Mouse (Mus musculus): ENCODE measurements around the gene Klk9. TPM values are rescaled to one million over a fixed set of nuclear protein-coding genes. Genes with fewer than 3 reads are reported as not detected.

The Klk9 gene
- not detected in 2 replicates for polyA plus RNA-seq (2015; fragmentation: Nextera tagmentation; extraction: Ambion mirVana)

DNA sequence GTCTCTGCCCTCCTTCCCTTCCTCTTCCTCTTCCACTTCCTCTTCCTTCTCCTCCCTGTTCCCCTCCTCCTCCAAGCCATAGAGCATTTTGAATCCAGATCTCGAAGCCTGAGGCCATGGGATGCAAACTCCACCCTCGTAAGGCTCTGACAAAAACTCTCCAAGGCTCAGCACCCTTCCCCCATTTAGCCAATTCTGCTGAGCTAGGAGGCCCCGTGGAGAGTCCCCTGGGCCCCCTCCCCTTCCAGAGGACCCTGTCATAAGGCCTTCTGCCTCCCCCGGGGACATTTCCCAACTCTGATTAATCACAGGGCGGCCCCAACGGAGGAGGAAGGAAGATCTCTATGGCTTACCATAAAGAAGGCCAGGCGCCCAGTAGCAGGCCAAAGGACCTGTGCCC is at the start of gene Klk9:
Klk9 (plus strand) TSS at position 301 of the 400 bp plus-strand sequence.
- 58% methylated on average over 7 of the region's 7 CpGs for WGBS (ENCODE audit: insufficient replicate concordance)
- no peak for ATAC-seq

DNA sequence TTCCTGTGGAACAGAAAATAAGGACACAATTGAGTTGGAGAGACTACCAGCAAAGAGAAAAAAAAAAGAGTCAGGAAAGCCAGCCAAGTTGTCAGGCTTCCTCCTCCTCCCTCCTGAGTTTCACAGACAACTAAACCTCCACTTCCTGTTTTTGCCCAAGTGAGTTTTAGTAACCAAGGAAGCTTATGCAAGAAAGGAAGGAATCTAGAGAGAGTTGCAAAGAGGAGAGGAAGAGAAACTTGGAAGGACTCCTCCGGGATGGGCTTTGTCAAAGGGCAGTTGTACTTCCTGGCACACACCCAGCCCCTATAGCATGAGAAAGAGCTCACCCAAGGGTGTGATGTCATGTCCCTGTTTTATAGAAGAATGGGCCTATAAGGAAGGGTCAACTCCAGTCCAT is 43.9 kb upstream of the Klk9 start:
- H3K4me1 ChIP-seq (ENCODE audit: insufficient read depth), result no peaks in the 10 kb centered on the region; the same call in 1 of the 2 replicates
- no peaks in the 10 kb centered on the region for H3K9me3 ChIP-seq (ENCODE audit: low read length)
- TF ChIP-seq CTCF (IDR thresholded peaks at IDR 0.05; ENCODE audit: low read depth), result no peak
- TF ChIP-seq EP300 (IDR thresholded peaks at IDR 0.05; ENCODE audit: low read depth), result no peak
- H3K4me2 ChIP-seq (ENCODE audit: low read depth, low read length), result no peak overlapping the region
- no peak overlapping the region for H3K27ac ChIP-seq (ENCODE audit: low read depth)
- no peak for DNase-seq
- H3K9ac ChIP-seq (replicated peaks), result no peak overlapping the region
- no peak overlapping the region for H3K4me3 ChIP-seq (ENCODE audit: low read depth, low read length)
- ATAC-seq, result no peak
- no peaks in the 10 kb centered on the region for H3K36me3 ChIP-seq (replicated peaks; ENCODE audit: insufficient read depth, low read length)
- 19% methylated on average over 1 of the region's 1 CpGs for WGBS (ENCODE audit: insufficient replicate concordance)
- no peaks in the 10 kb centered on the region for H3K27me3 ChIP-seq (ENCODE audit: insufficient read depth, low read length)

More for the DNA sequence above, at the start of gene Klk9:
- peaks cover 3% of the 10 kb centered on the region for H3K4me1 ChIP-seq (ENCODE audit: insufficient read depth)
- TF ChIP-seq CTCF (IDR thresholded peaks at IDR 0.05; ENCODE audit: low read depth) (no peak), EP300 (IDR thresholded peaks at IDR 0.05; ENCODE audit: low read depth) (no peak)
- no peaks in the 10 kb centered on the region for H3K9me3 ChIP-seq (ENCODE audit: low read length)
- no peaks in the 10 kb centered on the region for H3K36me3 ChIP-seq (replicated peaks; ENCODE audit: insufficient read depth, low read length)
- no peak within 1 kb of the TSS for H3K4me2 ChIP-seq (ENCODE audit: low read depth, low read length)
- no peak within 1 kb of the TSS for H3K4me3 ChIP-seq (ENCODE audit: low read depth, low read length)
- H3K27ac ChIP-seq (ENCODE audit: low read depth), result no peak within 1 kb of the TSS
- H3K9ac ChIP-seq (replicated peaks), result no peak within 1 kb of the TSS
- DNase-seq, result no peak
- peaks cover 8% of the 10 kb centered on the region for H3K27me3 ChIP-seq (ENCODE audit: insufficient read depth, low read length)

DNA sequence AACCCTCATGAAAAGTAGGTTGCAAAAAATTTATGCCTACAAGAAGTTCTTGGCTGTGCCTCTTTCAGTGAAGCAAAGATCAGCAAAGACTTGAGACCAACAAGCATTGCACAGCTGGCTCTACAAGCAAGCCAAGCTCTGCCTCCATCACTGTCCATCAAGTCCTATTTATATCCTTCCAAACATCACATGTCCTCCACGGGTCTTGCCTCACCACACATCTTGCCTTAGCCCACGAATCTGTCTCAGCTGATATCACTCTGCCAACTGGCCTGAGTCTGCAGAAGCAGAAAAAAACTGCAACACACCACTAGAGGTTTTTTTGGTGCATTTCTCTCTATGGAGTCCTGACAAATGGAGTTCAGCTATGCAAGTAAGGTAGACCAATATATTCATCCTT is 38.9 kb upstream of the Klk9 start:
- no peaks in the 10 kb centered on the region for H3K27me3 ChIP-seq (ENCODE audit: insufficient read depth, low read length)
- no peak overlapping the region for H3K9ac ChIP-seq (replicated peaks)
- no peak overlapping the region for H3K4me2 ChIP-seq (ENCODE audit: low read depth, low read length)
- TF ChIP-seq EP300 (IDR thresholded peaks at IDR 0.05; ENCODE audit: low read depth) (no peak), CTCF (IDR thresholded peaks at IDR 0.05; ENCODE audit: low read depth) (no peak)
- ATAC-seq (no peak), DNase-seq (no peak)
- H3K36me3 ChIP-seq (replicated peaks; ENCODE audit: insufficient read depth, low read length), result no peaks in the 10 kb centered on the region
- H3K4me3 ChIP-seq (ENCODE audit: low read depth, low read length), result no peak overlapping the region
- no peak overlapping the region for H3K27ac ChIP-seq (ENCODE audit: low read depth)
- H3K9me3 ChIP-seq (ENCODE audit: low read length), result no peaks in the 10 kb centered on the region
- 30% methylated on average over 2 of the region's 2 CpGs for WGBS (ENCODE audit: insufficient replicate concordance)
- no peaks in the 10 kb centered on the region; the same call in 1 of the 2 replicates for H3K4me1 ChIP-seq (ENCODE audit: insufficient read depth)

DNA sequence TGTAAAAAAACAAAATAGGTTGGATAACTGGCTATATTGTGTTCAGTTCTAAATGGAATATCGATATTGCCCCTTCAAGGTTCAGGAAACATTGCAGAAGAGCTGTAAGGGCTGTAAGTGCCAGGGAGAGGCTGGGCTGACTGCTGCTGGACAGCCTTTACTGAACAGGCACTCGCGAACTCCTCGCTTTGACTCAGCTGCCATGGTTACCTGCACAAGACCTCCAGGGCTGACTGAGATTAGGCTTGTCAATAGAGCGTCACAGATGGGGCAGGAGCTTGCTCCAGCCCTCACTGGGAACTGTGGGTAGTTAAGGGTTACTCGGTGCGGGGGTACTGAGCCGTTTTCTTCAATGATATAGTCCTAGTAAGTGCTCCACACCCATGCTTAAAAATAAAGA is 25.2 kb upstream of the Klk9 start:
- Histone ChIP-seq H3K9me3 (ENCODE audit: low read length) (no peaks in the 10 kb centered on the region), H3K9ac (replicated peaks) (no peak overlapping the region), H3K4me3 (ENCODE audit: low read depth, low read length) (no peak overlapping the region), H3K27ac (ENCODE audit: low read depth) (no peak overlapping the region), H3K36me3 (replicated peaks; ENCODE audit: insufficient read depth, low read length) (no peaks in the 10 kb centered on the region), H3K4me2 (ENCODE audit: low read depth, low read length) (no peak overlapping the region), H3K4me1 (ENCODE audit: insufficient read depth) (no peaks in the 10 kb centered on the region), H3K27me3 (ENCODE audit: insufficient read depth, low read length) (no peaks in the 10 kb centered on the region)
- no peak for TF ChIP-seq EP300 (IDR thresholded peaks at IDR 0.05; ENCODE audit: low read depth)
- TF ChIP-seq CTCF (IDR thresholded peaks at IDR 0.05; ENCODE audit: low read depth), result no peak
- DNase-seq (no peak), ATAC-seq (no peak)
- 47% methylated on average over 8 of the region's 8 CpGs for WGBS (ENCODE audit: insufficient replicate concordance)

DNA sequence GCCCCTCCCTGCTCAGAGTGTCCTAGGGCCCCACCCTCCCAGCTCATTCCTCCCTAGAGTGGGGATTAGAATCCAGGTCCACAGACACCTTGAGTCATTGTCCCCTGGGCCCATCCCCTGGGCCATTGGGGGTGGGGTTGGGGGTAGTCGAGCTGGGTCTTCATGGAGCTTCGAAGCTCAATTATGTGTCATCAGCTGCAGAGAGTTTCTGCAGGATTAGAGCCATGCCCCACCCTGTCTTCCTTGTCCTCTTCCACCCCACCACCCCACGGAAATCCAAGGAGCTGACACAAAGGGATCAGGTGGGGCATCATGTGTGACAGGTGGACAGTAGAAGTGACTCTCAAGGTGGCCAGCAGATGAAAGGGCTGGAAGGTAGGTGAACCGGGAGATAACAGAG is 23.1 kb upstream of the Klk9 start, which contains the start of gene Klk12:
Klk12 (plus strand) TSS at position 301 of the 400 bp plus-strand sequence.
- no peak within 1 kb of the TSS for H3K9ac ChIP-seq (replicated peaks)
- no peak within 1 kb of the TSS for H3K4me2 ChIP-seq (ENCODE audit: low read depth, low read length)
- 55% methylated on average over 4 of the region's 4 CpGs for WGBS (ENCODE audit: insufficient replicate concordance)
- H3K27me3 ChIP-seq (ENCODE audit: insufficient read depth, low read length), result no peaks in the 10 kb centered on the region
- H3K9me3 ChIP-seq (ENCODE audit: low read length), result no peaks in the 10 kb centered on the region
- no peaks in the 10 kb centered on the region for H3K36me3 ChIP-seq (replicated peaks; ENCODE audit: insufficient read depth, low read length)
- H3K4me3 ChIP-seq (ENCODE audit: low read depth, low read length), result no peak within 1 kb of the TSS
- no peak for ATAC-seq
- TF ChIP-seq EP300 (IDR thresholded peaks at IDR 0.05; ENCODE audit: low read depth) (no peak), CTCF (IDR thresholded peaks at IDR 0.05; ENCODE audit: low read depth) (no peak)
- no peaks in the 10 kb centered on the region for H3K4me1 ChIP-seq (ENCODE audit: insufficient read depth)
- no peak within 1 kb of the TSS for H3K27ac ChIP-seq (ENCODE audit: low read depth)
- no peak for DNase-seq

DNA sequence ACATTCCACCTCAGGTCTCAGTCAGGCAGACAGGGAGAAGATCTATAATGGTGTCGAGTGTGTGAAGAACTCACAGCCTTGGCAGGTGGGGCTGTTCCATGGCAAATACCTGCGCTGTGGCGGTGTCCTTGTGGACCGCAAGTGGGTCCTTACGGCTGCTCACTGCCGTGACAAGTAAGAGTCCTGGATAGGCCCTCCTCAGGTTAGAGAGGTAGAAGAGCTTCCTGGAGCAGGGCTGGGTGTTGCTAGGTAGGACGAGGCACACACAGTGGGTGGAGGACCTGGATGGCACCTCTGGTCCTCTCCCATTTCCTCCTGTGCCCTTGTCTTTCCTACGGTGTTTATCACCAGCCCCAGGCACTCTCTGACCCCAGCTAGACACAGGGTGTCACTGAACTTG is 22.1 kb upstream of the Klk9 start:
- H3K9me3 ChIP-seq (ENCODE audit: low read length), result no peaks in the 10 kb centered on the region
- TF ChIP-seq EP300 (IDR thresholded peaks at IDR 0.05; ENCODE audit: low read depth) (no peak), CTCF (IDR thresholded peaks at IDR 0.05; ENCODE audit: low read depth) (no peak)

DNA sequence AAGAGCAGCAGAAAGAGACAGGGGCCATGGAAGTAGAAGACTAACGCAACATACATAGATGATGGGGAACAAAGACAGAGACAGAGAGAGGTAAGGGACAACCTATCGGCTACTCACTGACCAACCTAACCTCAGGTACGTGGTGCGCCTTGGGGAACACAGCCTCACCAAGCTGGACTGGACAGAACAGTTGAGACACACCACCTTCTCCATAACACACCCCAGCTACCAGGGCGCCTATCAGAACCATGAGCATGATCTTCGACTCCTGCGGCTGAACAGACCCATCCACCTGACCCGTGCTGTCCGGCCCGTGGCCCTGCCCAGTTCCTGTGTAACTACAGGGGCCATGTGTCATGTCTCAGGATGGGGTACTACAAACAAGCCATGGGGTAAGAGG is 21.0 kb upstream of the Klk9 start:
- TF ChIP-seq CTCF (IDR thresholded peaks at IDR 0.05; ENCODE audit: low read depth) (no peak), EP300 (IDR thresholded peaks at IDR 0.05; ENCODE audit: low read depth) (no peak)
- no peak for ATAC-seq
- Histone ChIP-seq H3K27me3 (ENCODE audit: insufficient read depth, low read length) (no peaks in the 10 kb centered on the region), H3K36me3 (replicated peaks; ENCODE audit: insufficient read depth, low read length) (no peaks in the 10 kb centered on the region), H3K4me1 (ENCODE audit: insufficient read depth) (no peaks in the 10 kb centered on the region), H3K27ac (ENCODE audit: low read depth) (no peak overlapping the region), H3K4me2 (ENCODE audit: low read depth, low read length) (no peak overlapping the region), H3K4me3 (ENCODE audit: low read depth, low read length) (no peak overlapping the region), H3K9ac (replicated peaks) (no peak overlapping the region), H3K9me3 (ENCODE audit: low read length) (no peaks in the 10 kb centered on the region)
- WGBS (ENCODE audit: insufficient replicate concordance), result 83% methylated on average over 10 of the region's 10 CpGs
- DNase-seq, result no peak

More for the DNA sequence above, 22.1 kb upstream of the Klk9 start:
- no peaks in the 10 kb centered on the region for H3K27me3 ChIP-seq (ENCODE audit: insufficient read depth, low read length)
- no peak overlapping the region for H3K27ac ChIP-seq (ENCODE audit: low read depth)
- H3K36me3 ChIP-seq (replicated peaks; ENCODE audit: insufficient read depth, low read length), result no peaks in the 10 kb centered on the region
- no peak for ATAC-seq
- H3K4me1 ChIP-seq (ENCODE audit: insufficient read depth), result no peaks in the 10 kb centered on the region
- DNase-seq, result no peak
- 79% methylated on average over 8 of the region's 8 CpGs for WGBS (ENCODE audit: insufficient replicate concordance)
- H3K9ac ChIP-seq (replicated peaks), result no peak overlapping the region
- no peak overlapping the region for H3K4me3 ChIP-seq (ENCODE audit: low read depth, low read length)
- H3K4me2 ChIP-seq (ENCODE audit: low read depth, low read length), result no peak overlapping the region
